Mouse (Mus musculus) thymus, adult 2 months (tissue): ENCODE measurements around the gene Gm45140. TPM values are rescaled to one million over a fixed set of nuclear protein-coding genes. Genes with fewer than 3 reads are reported as not detected.

Experiments used
- DNase-seq: peaks from one replicate; pipeline ENCODE4 v3.0.0; 2021
- H3K27ac ChIP-seq: fragments of 200-500 bp; 2 replicates; pipeline ENCODE4 v1.5.1; 2012; ENCODE audit warnings: low read length, control low read depth; ENCODE audit not compliant: control insufficient read depth, insufficient read depth
- H3K27me3 ChIP-seq: fragments of 200-500 bp; 2 replicates; pipeline ENCODE4 v1.6.1; 2012; ENCODE audit warnings: mild to moderate bottlenecking, low read length, moderate library complexity, mixed read lengths; ENCODE audit not compliant: control insufficient read depth, insufficient read depth
- H3K36me3 ChIP-seq: fragments of 200-500 bp; 2 replicates; pipeline ENCODE4 v1.6.1; 2012; ENCODE audit warnings: mild to moderate bottlenecking, low read length, moderate library complexity; ENCODE audit not compliant: control insufficient read depth, insufficient read depth
- H3K4me1 ChIP-seq: fragments of 200-500 bp; replicated peaks from 2 replicates; pipeline ENCODE4 v1.6.1; 2012; ENCODE audit warnings: low read length; ENCODE audit not compliant: control insufficient read depth, insufficient read depth
- H3K4me3 ChIP-seq: fragments of 200-500 bp; 2 replicates; pipeline ENCODE4 v1.5.1; 2012; ENCODE audit warnings: mild to moderate bottlenecking, low read length, control low read depth, moderate library complexity; ENCODE audit not compliant: control insufficient read depth, insufficient read depth
- CTCF ChIP-seq: fragments of 200-500 bp; IDR thresholded peaks from 2 replicates; pipeline ENCODE4 v1.5.1; 2012; ENCODE audit warnings: mild to moderate bottlenecking, control low read depth, low read length, moderate library complexity, borderline replicate concordance; ENCODE audit not compliant: control insufficient read depth, poor library complexity, insufficient read depth; ENCODE audit errors: extremely low read depth
- POLR2A ChIP-seq: fragments of 200-500 bp; IDR thresholded peaks from 2 replicates; pipeline ENCODE4 v1.6.1; 2012; ENCODE audit warnings: mild to moderate bottlenecking, low read length, control low read depth, moderate library complexity; ENCODE audit not compliant: control insufficient read depth, poor library complexity, insufficient read depth; ENCODE audit errors: extremely low read depth
- WGBS: fragments of 180-500 bp; shearing (Covaris S2); methylation state at CpG from one replicate; pipeline ENCODE4 v1.1.7; 2018; 5-methylcytosine and 5-hydroxymethylcytosine counted together
- polyA plus RNA-seq: library from polyadenylated mRNA; depleted of rRNA; stranded (reverse); fragments of >200 nt; gene quantifications from 2 replicates; pipeline ENCODE4 v1.2.3, GENCODE M21; 2012

Gm45140 gene
- polyA plus RNA-seq, 1 experiment: 1.2 TPM

DNA sequence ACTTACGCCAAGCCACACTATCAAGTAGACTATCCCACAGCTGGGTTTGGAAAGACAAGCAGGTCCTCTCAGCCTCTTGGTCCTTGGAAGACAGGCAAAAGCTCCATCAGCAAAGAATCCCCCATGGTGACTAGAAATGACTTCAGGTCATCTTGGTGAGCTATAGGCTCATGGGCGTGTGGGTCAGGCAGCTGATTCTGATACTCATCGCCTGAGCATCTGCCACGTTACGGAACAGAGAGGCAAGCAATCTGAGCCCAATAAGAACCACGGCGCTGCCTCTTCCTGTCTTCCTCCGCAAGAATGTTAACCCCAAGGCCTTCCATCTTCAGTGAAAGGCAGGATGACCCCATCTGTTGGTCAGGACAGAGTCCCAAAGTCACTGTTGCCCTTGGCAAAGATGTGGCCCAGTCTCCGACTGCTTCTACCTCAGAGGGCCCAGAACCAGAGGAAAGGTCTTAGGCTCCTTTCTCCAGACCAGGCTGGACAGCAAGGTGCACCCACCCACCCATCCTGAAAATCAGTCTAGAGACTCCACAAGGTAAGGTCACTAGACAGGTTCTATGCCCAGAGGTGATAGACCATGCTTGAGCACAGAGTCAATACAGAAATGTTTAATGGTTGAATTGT, 47.2 kb downstream of the Gm45140 start:
- H3K27ac ChIP-seq: no peak overlapping the region
- no peaks in the 10 kb centered on the region for H3K36me3 ChIP-seq
- no peaks in the 10 kb centered on the region for H3K27me3 ChIP-seq
- WGBS: 92% methylated on average over 9 of the region's 9 CpGs
- DNase-seq: no peak
- TF ChIP-seq POLR2A: no peak
- no peak for TF ChIP-seq CTCF
- H3K4me3 ChIP-seq: no peak overlapping the region
- no peaks in the 10 kb centered on the region for H3K4me1 ChIP-seq

DNA sequence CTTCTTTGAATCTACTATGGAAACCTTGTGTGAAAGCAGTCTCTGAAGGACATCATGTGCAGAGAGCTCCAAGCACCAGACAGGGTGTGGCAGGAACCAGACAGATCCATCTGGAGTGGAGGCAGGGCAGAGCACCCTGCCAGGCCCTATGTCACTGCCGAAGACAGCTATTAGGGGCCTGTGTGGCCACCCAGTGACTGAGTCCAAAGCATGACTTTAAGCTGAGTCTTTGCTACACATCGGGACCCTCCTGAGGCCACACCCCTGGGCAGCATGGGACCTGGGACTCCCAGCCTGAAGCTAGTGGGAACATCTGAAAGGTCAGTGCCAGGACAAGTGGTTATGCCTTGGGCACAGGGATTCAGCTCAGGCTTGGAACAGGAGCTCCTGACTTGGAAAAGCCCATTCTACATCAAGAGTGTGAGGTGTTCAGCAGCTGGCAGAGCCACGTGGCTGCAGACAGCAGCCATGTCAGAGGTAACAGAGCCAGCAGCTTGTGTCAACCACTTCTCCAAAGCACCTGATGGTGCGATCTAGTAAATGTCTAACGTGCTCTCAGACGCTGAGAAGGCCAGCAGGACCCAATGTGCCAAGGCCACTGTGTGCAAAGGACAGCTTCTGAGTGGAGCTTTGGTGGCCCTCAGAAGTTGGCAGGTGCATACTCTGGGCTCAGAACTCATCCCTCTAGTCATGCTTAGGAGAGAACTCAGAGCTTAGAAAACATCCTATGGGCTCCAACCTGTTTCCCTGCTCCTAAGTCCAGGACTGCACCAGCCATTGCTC, 48.3 kb downstream of the Gm45140 start:
- H3K4me1 ChIP-seq: no peaks in the 10 kb centered on the region
- DNase-seq: no peak
- H3K27me3 ChIP-seq: no peaks in the 10 kb centered on the region
- no peaks in the 10 kb centered on the region for H3K36me3 ChIP-seq
- H3K4me3 ChIP-seq: no peak overlapping the region
- TF ChIP-seq POLR2A (no peak), CTCF (no peak)
- WGBS: 91% methylated on average over 6 of the region's 6 CpGs
- no peak overlapping the region for H3K27ac ChIP-seq

DNA sequence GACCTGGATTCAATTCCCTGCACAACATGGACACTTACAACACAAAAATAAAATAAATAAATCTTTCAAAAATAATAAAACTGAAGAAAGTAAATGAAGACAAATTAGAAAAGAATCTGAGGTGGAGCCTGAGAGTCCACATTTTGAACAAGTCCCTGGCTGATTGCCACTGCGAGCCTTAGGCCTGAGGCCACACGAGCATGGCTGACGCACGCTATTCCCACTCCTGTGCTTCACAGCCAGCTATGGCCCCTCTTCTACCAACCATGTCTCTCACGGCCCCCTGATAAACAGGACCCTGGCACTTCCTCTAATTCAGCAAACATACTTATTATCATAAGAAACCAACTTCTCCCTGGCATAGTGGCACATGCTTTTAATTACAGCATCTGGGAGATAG, 49.0 kb downstream of the Gm45140 start:
- no peak for DNase-seq

DNA sequence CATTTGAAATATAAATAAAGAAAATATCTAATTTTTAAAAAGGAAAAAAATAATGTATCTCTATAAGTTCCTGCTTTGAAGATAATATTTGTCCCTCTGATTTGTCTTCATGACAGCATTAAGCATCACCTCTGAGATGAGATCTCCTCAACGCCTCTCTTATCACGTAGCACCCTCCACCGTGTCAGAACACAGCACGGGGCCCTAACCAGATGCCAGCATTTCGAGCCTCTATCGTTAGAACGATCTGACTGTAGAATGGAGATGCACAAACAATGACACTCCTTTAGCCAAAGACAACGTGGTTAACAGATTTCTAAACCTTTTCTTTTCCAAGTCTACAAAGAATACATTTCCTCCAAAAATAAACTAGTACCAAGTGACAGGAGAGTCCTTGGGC, 51.6 kb downstream of the Gm45140 start:
- Histone ChIP-seq H3K27me3 (no peaks in the 10 kb centered on the region), H3K4me1 (no peaks in the 10 kb centered on the region), H3K4me3 (no peak overlapping the region), H3K36me3 (no peaks in the 10 kb centered on the region), H3K27ac (no peak overlapping the region)
- DNase-seq: no peak
- WGBS: 93% methylated on average over 8 of the region's 8 CpGs
- TF ChIP-seq POLR2A (no peak), CTCF (no peak)

More for the DNA sequence above, 49.0 kb downstream of the Gm45140 start:
- no peaks in the 10 kb centered on the region for H3K4me1 ChIP-seq
- H3K4me3 ChIP-seq: no peak overlapping the region
- no peaks in the 10 kb centered on the region for H3K36me3 ChIP-seq
- no peak for TF ChIP-seq CTCF
- no peak for TF ChIP-seq POLR2A
- no peaks in the 10 kb centered on the region for H3K27me3 ChIP-seq
- H3K27ac ChIP-seq: no peak overlapping the region
- 91% methylated on average over 5 of the region's 5 CpGs for WGBS

DNA sequence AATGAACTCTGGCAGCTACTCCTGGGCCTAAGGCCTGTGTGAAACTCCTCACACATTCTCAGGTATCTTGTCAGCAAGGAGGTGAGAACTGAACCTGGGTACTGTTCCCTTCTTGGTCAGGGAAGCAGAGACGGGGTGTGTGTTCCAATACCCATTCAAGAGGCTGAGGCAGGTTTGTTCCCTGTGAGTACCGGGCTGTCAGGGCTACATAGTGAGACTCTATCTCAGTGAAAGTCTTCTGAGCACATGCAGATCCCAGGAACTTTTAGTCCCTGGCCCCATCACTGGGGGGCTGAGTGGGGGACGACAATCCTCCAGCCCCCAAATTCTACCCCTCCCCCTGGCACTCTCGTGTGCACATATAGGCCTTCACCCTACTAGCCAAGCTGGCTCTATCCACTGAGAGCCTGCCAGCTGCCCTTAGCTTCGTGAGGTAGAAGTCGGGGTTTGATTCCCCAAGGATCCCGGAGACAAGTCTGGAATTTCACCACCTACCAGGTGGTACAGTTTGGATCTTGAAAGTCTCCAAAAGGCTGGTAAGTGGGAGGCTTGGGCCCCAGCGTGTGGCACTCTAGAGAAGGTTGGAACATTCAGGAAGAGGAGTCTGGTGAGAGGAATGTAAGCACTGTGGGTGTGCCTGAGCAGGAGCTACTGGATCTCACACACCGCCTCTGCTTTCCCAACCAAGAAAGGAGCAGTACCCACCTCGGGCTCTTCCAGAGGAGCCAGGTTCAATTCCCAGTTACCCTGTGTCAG, 54.9 kb downstream of the Gm45140 start:
- H3K36me3 ChIP-seq: no peaks in the 10 kb centered on the region
- no peak for DNase-seq
- TF ChIP-seq CTCF (no peak), POLR2A (no peak)
- 94% methylated on average over 10 of the region's 10 CpGs for WGBS
- no peak overlapping the region for H3K27ac ChIP-seq
- H3K27me3 ChIP-seq: no peaks in the 10 kb centered on the region
- H3K4me1 ChIP-seq: no peaks in the 10 kb centered on the region
- H3K4me3 ChIP-seq: no peak overlapping the region

DNA sequence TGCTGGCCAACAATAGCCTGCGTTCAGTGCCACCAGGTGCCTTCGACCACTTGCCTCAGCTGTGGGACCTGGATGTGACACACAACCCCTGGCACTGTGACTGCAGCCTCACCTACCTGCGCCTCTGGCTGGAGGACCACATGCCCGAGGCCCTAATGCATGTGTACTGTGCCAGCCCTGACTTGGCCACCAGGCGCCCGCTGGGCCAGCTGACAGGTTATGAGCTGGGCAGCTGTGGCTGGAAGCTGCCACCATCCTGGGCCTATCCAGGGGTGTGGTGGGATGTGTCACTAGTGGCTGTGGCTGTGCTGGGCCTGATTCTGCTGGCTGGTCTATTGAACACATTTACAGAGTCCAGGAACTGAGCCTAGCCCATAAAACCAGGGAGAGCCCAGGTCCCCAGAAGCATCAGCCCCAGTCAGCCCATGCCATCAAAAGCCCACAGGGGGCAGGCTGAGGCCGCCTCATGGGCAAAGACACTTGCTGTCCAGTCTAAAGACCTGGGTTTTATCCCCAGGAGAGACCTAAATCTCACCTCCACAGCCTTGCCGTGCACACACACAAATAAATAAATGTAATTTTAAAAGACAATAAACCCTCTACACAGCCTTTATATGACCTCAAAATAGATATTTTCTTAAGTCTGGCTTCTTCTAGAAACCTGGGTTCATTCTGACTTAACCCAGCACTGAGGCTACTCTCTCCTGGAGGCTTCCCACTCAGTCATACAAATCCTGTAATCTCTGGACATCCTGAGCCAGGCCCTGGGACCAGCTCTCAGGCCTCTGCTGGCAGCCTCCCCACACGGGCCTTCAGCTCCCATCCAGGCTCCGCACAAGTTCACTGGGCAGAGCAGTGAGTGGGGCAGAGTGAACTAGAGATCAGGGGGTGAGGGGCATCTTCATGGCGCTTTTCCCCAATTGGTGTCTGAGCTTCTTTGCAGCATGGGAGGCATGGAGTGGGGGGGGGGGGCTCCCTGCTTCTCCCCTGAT, 56.1 kb downstream of the Gm45140 start:
- no peak for DNase-seq
- Histone ChIP-seq H3K27ac (no peak overlapping the region), H3K36me3 (no peaks in the 10 kb centered on the region), H3K27me3 (no peaks in the 10 kb centered on the region), H3K4me1 (no peaks in the 10 kb centered on the region), H3K4me3 (no peak overlapping the region)
- 92% methylated on average over 11 of the region's 11 CpGs for WGBS
- TF ChIP-seq CTCF: no peak
- TF ChIP-seq POLR2A: no peak
